Mouse (Mus musculus): ENCODE results near the gene Hist1h2bg.

Hist1h2bg gene

GRCm38 (mm10) chr13:23571022-23571503 lies at the start of gene Hist1h2bg, which contains the start of gene Hist1h2ae:
Hist1h2bg (plus strand) TSS chr13:23571396.
Hist1h2ae (minus strand) TSS chr13:23571220.
- in situ Hi-C loops (cut with MboI, MseI) = loop anchor here (5.0 kb wide), 2 partner anchors 111 to 1849 kb away; partner anchors contain the start of genes Hist1h2ac, Hist1h2bc and Hist1h2bm

DNA sequence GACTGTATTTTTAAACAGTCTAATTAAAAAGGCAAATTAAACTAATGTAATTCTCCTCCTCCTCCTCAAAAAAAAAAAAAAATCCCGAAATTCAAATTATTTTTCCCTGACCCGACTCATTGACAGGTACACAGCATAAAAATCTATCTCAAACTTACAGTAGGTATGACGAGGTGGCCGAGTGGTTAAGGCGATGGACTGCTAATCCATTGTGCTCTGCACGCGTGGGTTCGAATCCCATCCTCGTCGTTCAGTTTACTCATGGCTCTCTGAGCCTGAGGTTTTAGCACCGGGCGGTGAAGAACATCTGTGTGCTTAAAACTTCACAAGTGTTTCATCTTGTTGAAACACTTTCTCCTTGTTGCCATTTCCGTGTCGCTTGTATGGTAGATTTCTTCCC lies 49.5 kb upstream of the Hist1h2bg start:
- in situ Hi-C loops (cut with MboI, MseI) = loop anchor here (5.0 kb wide), 2 partner anchors 74 to 214 kb away; no protein-coding TSS in a partner anchor

- in situ Hi-C loops (cut with MboI, MseI) = loop anchor here (5.0 kb wide), 2 partner anchors 77 to 217 kb away; no protein-coding TSS in a partner anchor
These were observed 47.2 kb upstream of the Hist1h2bg start for GRCm38 (mm10) chr13:23523976-23524375.

DNA sequence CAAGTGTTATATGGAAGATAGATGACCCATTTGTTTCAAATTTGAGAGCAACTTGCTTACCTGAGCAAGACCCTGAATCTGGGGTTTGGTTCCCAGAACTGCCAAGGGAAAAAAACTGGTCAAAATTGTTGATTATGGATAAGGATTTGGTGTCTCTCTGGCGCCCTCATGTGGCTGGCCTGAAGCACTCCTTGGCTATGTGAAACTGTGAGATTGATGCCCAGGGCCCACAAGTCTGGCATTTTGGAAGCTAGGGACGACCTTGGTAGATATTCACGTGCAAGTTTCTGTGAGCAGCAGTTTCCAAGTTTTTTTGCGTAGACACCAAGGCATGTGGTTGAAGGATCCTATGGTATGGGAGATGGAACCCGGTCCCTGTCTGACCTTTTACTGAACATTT lies 46.5 kb upstream of the Hist1h2bg start:
- in situ Hi-C loops (cut with MboI, MseI) = loop anchor here (5.0 kb wide), 2 partner anchors 77 to 217 kb away; no protein-coding TSS in a partner anchor

GRCm38 (mm10) chr13:23525901-23526300 lies 45.3 kb upstream of the Hist1h2bg start:
- in situ Hi-C loops (cut with MboI, MseI) = no loop called here

- in situ Hi-C loops (cut with MboI, MseI) = no loop called here
These were observed 44.9 kb upstream of the Hist1h2bg start for GRCm38 (mm10) chr13:23526312-23526711.

- in situ Hi-C loops (cut with MboI, MseI) = no loop called here
These were observed 42.2 kb upstream of the Hist1h2bg start for GRCm38 (mm10) chr13:23529005-23529404.

DNA sequence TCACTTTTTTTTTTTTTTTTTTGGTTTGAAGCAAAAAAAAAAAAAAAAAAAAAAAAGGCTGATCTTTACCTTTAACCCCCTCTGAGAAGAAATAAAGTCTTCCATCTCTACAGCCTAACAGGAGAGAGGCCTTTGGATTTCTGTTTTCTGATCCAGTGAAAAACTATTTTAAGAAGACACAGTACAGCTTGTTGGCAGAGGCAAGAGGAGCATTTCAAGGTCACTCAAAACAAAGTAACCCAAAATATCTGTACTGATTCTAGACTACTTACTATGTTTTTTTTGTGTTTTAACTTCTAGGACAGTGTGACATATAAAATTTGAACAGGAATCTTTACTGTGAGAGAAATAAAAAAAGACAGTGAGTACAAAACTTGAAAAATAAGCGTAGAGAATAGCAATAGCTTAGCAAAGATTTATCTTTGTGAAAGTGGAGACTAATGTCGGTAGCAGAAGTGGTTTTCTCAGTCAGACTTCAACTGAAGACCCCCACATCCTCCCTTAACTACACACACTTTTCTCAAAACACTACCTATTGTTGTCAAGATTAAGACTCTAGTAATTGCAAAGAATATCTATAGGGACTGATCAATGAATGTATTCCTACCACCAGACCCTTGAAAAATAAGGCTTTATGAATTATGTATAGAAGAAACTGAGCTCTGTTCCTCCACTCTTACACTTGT lies 41.6 kb upstream of the Hist1h2bg start:
- in situ Hi-C loops (cut with MboI, MseI) = loop anchor here (5.0 kb wide), 1 partner anchor 1492 kb away; the partner anchor contains the start of genes Hist1h2ah and Hist1h2bk

- in situ Hi-C loops (cut with MboI, MseI) = loop anchor here (5.0 kb wide), 1 partner anchor 1493 kb away; the partner anchor contains the start of genes Hist1h2ah and Hist1h2bk
These were observed 40.9 kb upstream of the Hist1h2bg start for GRCm38 (mm10) chr13:23530181-23530900.

GRCm38 (mm10) chr13:23530901-23531875 lies 40.0 kb upstream of the Hist1h2bg start, which contains the start of gene Hist1h4h:
Hist1h4h (plus strand) TSS chr13:23531050.
- in situ Hi-C loops (cut with MboI, MseI) = loop anchor here (5.0 kb wide), 1 partner anchor 1494 kb away; the partner anchor contains the start of genes Hist1h2ah and Hist1h2bk

GRCm38 (mm10) chr13:23532262-23533075 lies 38.7 kb upstream of the Hist1h2bg start:
- in situ Hi-C loops (cut with MboI, MseI) = loop anchor here (5.0 kb wide), 1 partner anchor 1495 kb away; the partner anchor contains the start of genes Hist1h2ah and Hist1h2bk

GRCm38 (mm10) chr13:23533560-23534367 lies 37.4 kb upstream of the Hist1h2bg start, which contains the start of gene Hist1h2af:
Hist1h2af (plus strand) TSS chr13:23533906.
- in situ Hi-C loops (cut with MboI, MseI) = loop anchor here (5.0 kb wide), 1 partner anchor 1496 kb away; the partner anchor contains the start of genes Hist1h2ah and Hist1h2bk

- in situ Hi-C loops (cut with MboI, MseI) = loop anchor here (5.0 kb wide), 2 partner anchors 1497 to 1817 kb away; partner anchors contain the start of genes Hist1h2ah, Hist1h2ai, Hist1h2bk and Hist1h2bl
These were observed 36.6 kb upstream of the Hist1h2bg start for GRCm38 (mm10) chr13:23534368-23535131.

GRCm38 (mm10) chr13:23535137-23536075 lies 35.8 kb upstream of the Hist1h2bg start, which contains the start of gene Hist1h3g:
Hist1h3g (plus strand) TSS chr13:23535422.
- in situ Hi-C loops (cut with MboI, MseI) = loop anchor here (5.0 kb wide), 1 partner anchor 1818 kb away; the partner anchor contains the start of genes Hist1h2ai, Hist1h2bl and Hist1h3h

DNA sequence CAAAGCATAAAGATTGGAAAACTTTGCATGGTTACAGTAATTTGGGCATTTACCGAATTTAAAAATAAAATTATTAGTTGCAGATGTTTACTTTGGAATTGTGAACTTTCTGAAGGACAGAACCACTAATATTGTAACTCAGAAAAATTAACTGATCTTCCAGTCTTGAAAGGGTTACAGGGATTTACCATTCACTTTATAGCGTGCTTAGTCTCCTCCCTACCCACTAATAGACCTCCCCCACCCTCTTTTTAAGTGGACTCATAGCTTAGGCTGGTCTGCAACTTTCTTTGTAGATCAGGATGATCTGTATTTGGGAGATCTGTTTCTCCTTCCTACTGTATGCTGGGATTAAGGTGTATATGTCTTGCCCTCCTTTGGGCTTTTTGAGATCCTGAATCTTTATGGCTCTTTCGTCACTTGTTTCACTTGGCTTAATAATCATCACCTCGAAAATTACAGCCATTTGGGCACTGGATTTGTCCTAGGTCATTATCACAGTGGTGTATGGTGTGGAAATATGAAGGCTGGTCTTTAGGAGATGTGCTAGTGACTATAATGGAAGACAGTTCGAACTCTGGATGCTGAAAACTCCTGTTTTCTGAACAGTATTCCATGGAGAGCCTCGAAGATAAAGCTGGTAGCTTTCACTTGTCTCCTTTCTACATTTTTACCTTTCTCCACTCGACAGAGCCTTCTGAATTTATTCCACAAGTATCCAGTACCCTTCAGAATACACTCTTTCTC lies 34.9 kb upstream of the Hist1h2bg start:
- in situ Hi-C loops (cut with MboI, MseI) = loop anchor here (5.0 kb wide), 1 partner anchor 1819 kb away; the partner anchor contains the start of genes Hist1h2ai, Hist1h2bl and Hist1h3h

Measured in T-helper 1 cell (primary cell).